Mouse (Mus musculus) cortical plate, adult 2 months (tissue): ENCODE results near the gene Crabp2.
"Not testable (repeated sequence)": the region's sequence is repeated elsewhere in the genome, so short reads cannot be mapped to it uniquely, and the experiment has no call there.

Experiments
- CTCF ChIP-seq: fragments of 200-500 bp; IDR thresholded peaks from 2 replicates; pipeline ENCODE4 v1.5.1; 2011; ENCODE audit warnings: mild to moderate bottlenecking, control low read depth, low read length; ENCODE audit not compliant: insufficient read depth; ENCODE audit errors: extremely low read depth
- POLR2A ChIP-seq: fragments of 200-500 bp; IDR thresholded peaks from 2 replicates; pipeline ENCODE4 v1.6.1; 2011; ENCODE audit warnings: mild to moderate bottlenecking, low read length, control low read depth; ENCODE audit not compliant: insufficient read depth; ENCODE audit errors: extremely low read depth

DNA sequence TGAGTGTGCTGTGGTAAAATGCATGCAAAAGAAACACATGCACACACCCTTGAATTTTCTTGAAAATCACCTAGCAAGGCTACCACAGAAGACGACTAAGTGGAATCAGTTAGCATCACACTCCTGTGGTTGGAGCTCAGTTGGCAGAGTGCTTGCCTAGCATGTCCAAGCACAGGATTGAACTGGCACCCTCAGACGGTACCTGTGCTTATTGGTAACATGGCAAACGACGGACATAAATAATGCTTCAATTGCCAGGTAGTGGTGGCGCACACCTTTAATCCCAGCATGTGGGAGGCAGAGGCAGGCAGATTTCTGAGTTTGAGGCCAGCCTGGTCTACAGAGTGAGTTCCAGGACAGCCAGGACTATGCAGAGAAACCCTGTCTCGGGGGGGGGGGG, 46.5 kb upstream of the Crabp2 start:
- TF ChIP-seq CTCF, POLR2A: not testable (repeated sequence)
